Mouse (Mus musculus): Measurements from ENCODE around the gene Map3k20.

- TF ChIP-seq CTCF (IDR thresholded peaks at IDR 0.05; ENCODE audit: control insufficient read depth, insufficient read depth, low read length) (no peak), POLR2A (IDR thresholded peaks at IDR 0.05; ENCODE audit: borderline replicate concordance, control insufficient read depth, low read depth, low read length) (no peak)
These were observed 35.2 kb downstream of the Map3k20 start for GRCm38 (mm10) chr2:72320661-72321060.

Data from bone marrow, adult 2 months (tissue).